Mouse (Mus musculus) megakaryocyte, embryonic 14.5 days (primary cell): ENCODE measurements at regions not wholly inside any gene's neighbourhood (a gene's known extent, or its start where the extent isn't known, plus 50 kb on each side); places are given as distances from the start of the nearest gene placed in this dataset.

Source experiments
- FLI1 ChIP-seq: IDR thresholded peaks from 2 replicates; pipeline ENCODE4 v1.6.1; 2012; ENCODE audit warnings: low read length, inconsistent platforms, mixed read lengths
- GATA1 ChIP-seq: IDR thresholded peaks from 3 replicates; pipeline ENCODE4 v1.6.1; 2012; ENCODE audit warnings: mixed read lengths, low read length, inconsistent platforms, borderline replicate concordance

GRCm38 (mm10) chr8:34614031-34614526, 502.5 kb upstream of the Gm10131 start:
- TF ChIP-seq FLI1 = no peak
- TF ChIP-seq GATA1 = no peak
